Mouse (Mus musculus): ENCODE measurements around the gene Shb.
"Not testable (repeated sequence)": the region's sequence is repeated elsewhere in the genome, so short reads cannot be mapped to it uniquely, and the experiment has no call there.

The Shb gene

DNA sequence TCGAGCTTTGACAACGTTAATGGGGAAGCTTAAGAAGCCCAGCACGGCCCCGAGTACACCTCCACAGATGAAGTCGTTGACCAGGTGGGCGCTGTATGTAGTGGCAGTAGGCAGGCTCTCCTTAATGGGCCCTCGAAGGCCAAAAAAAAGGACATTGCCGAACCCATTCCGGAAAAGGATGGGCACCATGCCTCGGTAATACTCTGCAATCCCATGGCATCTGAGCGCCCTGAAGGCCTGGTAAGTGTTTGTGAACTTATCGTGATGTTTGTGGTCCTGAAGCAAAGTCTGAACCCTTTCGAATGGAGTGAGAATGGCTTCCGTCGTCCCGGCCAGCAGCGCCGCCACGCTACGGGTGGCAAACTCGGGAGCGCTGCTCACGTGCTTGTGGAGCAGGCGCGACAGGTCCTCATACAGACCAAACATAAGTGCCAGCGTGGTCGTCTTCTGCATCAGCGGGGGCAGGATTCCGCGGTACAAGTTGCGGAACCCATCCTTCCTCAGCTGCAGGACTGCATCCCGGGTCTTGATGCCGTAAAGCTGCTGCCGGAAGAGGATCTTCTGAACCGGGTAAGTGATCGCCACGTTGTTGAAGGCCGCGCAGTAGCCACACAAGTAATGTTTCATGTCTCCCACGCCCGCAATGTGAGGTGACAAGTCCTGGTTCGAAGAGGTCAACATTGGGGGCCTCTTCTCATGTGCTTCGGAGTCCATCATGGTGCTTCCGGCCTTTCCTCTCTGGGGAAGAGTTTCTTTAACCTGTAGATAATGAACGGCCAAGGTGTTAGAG lies 132.7 kb downstream of the Shb start:
- DNase-seq (ENCODE audit: low spot score in 2 of 2): no peak

DNA sequence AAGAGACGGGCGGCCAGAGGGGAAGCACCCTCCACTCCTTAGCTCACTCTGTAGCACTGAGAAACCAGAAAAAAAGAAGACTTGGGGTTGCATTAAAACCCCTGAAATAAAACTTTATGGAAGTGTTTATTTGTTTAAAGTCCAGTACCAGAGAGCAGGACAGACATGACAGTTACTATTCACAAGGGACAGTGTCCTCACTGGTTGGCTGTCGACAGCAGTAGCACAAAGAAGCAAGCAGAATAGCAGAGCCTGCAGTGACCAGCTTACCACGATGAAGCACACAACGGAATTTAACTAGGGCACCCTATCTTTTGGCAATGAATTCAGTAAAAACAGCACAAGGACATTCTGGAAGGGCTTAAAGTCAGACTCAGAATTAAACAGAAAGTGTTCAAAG lies 134.0 kb downstream of the Shb start:
- not testable (repeated sequence) for DNase-seq (ENCODE audit: low spot score in 2 of 2)

DNA sequence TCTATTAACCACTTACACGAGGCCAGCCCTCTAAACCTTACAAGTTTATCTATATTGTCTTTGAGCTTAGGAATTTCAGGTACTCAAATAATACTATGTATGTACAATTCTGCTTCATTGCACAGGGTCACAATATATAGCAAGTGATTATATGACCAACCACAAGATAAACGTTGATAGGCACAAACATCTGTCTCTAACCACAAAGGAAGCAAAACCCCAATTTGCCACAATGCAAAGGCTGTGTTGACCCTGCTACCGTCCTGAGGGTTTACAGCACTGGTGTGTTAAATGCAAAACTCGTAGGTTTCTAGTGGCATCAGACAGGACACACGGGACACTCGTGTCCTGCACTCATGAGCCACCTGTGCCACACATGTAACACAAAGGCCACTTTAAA lies 136.1 kb downstream of the Shb start:
- DNase-seq (ENCODE audit: low spot score in 2 of 2): not testable (repeated sequence)

DNA sequence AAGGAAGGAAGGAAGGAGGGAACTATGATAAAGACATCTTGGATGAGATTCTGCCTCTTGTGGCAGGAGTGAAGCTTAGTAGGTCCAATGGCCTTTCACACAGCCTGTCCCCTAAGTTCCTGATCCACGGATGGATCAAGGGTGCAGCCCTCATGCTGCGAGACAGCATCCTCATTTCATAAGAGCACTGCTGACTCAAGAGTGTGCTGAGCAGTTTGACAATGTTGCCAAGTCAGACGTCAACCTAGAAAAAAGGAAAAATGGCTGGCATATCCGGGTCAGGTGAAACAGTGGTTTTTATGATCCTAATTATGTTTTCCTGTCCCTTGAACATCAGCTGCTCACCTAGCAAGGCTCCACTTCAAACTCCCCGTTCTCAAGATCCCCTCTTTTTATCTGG lies 138.6 kb downstream of the Shb start:
- DNase-seq (ENCODE audit: low spot score in 2 of 2): no peak

DNA sequence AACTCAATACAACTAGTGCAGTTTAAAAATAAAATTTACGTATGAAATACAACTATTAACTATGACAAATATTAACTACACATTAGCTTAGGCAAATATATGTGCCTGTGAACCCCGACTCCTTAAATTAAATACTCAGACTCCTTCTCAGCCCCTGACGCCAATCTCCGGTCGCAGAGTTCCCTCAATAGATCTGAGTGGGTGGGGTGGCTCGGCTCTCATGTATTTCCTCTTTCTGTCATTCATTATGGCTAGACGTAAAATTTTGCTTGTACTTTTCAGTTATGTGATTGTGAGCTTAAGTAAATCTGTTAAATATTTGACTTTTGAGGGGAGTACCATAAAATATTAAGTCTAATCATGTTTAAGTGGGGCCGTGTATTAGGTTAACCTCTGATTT lies 139.3 kb downstream of the Shb start:
- DNase-seq (ENCODE audit: low spot score in 2 of 2): no peak

DNA sequence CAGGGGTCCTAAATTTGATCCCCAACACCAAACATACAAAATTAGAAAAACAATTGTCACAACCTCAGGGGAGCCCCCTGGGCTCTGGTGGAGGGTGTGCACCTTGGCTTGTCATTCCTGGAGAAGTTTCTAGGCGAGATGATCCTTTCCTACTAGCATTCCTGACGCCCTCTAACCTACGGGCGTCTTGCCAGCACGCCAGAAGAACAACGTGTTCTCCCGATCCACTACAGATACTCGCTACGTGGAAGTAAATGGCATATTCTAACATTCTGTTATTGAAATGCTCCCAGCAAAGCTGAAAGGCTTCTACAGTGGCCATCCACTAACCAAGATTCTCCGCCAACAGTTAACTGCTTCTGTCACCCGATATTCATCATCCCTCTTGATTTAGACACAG lies 139.7 kb downstream of the Shb start:
- no peak for DNase-seq (ENCODE audit: low spot score in 2 of 2)

DNA sequence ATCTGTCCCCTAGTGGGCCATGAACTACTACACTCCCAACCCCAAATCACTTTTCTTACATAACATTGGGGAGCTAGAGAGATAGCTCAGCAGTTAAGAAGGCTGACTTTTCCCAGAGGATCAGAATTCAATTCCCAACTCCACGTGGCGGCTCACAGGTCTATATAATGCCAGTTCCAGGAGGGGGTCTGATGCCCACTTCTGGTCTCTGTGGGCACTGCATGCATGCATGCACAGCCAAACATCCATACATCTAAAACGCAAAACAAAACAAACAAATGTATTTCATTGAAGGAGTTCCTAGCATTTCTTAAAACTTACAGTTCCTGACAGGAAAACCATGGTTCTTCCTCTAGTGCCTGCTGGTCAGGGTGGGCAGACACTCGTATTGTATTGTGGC lies 140.2 kb downstream of the Shb start:
- DNase-seq (ENCODE audit: low spot score in 2 of 2): no peak

DNA sequence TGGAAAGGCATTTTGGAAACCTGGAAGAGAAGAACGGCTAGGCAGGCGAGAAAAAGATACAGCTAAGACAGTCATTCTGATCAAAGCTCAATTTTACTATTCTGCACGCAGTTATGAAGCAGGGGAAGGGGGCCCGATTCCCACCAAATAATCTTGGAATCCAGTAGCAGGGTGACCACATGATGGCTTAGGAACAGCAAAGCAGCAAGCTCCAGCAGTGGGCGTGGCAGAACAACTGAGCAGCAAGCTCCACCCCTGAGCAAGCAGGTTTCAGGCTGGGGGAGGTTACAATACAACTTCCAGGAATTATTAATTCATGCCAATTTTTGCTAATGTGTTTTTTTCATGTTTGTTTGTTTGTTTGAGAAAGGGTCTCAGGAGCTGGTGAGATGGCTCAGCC lies 145.0 kb downstream of the Shb start:
- not testable (repeated sequence) for DNase-seq (ENCODE audit: low spot score in 2 of 2)

DNA sequence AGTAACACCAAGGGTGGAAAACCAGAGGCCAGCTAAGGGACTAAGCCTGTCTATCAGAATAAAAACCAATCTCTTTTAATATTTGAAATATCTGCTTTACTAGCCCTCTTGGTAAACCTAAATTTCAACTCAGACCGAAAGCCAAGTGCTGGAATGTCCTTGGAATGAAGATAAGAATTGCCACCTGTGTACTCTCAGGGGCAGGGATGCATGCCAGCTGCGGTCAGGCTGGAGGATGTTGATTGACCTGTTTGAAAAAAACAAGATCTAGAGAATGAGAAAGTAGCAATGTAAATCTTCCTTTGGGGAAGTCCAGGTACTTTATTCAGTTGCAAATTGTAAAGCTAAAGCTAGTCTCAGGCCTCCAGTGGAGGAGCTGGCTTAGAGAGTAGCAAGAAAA lies 150.1 kb downstream of the Shb start:
- DNase-seq (ENCODE audit: low spot score in 2 of 2): not testable (repeated sequence)

DNA sequence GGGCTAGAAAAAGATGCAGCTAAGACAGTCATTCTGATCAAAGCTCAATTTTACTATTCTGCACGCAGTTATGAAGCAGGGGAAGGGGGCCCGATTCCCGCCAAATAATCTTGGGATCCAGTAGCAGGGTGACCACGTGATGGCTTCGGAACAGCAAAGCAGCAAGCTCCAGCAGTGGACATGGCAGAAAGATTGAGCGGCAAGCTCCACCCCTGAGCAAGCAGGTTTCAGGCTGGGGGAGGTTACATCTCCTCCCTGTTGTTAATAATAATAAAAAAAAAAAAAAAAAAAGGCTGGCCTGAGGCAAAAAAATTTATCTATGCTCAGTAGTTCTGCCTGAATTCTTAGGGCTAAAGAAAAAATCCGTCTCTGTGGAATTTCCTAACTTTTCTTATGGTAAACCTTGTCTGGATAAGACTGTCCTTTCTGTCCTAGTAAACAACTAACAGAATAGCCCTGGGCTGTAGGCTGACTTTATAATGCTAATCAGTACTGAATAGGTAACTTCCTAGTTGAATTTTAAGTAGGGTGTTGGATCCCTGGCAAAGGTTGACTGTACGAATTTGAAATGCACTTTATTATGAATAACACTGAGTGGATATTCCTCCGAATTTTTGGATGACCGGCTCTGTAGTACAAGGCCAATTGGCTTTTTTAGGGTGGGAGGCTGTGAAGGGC lies 151.2 kb downstream of the Shb start:
- DNase-seq (ENCODE audit: low spot score in 2 of 2): not testable (repeated sequence)

DNA sequence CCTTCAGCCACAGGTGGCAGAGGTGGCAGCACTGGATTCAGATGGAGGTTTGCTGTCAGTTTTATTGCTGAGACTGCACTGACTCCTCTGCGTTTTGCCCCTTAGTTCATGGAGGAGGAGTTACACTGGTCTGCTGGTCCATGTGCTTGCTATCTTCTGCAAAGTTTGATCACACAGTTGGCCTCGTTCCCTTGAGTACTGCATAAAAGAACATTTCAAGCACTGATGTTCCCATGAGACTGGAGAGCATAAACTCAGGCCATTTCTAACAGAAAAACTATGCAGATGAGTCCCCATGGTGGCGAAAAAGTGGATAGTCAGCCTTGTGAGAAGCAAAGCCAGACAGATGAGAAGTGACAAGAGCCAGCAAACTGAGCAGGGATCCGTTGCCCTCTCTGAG lies 155.7 kb downstream of the Shb start:
- DNase-seq (ENCODE audit: low spot score in 2 of 2): no peak

DNA sequence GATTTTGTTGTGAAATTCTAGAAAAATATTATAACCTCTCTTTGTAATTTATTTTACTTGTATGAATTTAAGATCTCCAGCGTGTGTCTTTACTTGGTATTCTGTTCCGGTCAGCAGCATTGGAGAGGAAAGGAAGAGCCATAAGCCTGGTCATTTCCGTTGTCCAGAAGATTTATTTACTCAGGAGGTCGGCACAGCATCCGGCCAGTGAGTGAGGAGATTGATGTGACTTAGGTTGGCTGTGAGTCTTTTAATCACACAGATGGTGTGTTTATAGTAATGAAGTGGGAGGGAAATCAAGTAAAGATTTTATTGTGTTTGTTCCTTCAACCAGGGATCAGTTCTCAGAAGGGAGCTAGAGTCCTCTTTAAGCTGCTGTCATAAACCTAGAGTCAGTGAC lies 157.4 kb downstream of the Shb start:
- no peak for DNase-seq (ENCODE audit: low spot score in 2 of 2)

All from urinary bladder, postnatal 4 days (tissue).